Mouse (Mus musculus) lung, embryonic 14.5 days (tissue): ENCODE results near the gene Cda. TPM values are rescaled to one million over a fixed set of nuclear protein-coding genes. Genes with fewer than 3 reads are reported as not detected.
A peak's percentile ranks its signal among the peaks of the same experiment; 100 is the strongest.

Source experiments
- ATAC-seq: fragments of 200-750 bp; cut with Nextera tagmentation; 2 replicates; pipeline ENCODE4 v1.8.0; 2017; ENCODE audit warnings: mild to moderate bottlenecking, moderate TSS enrichment, moderate library complexity; ENCODE audit not compliant: insufficient read depth
- DNase-seq: peaks from one replicate; pipeline ENCODE4 v3.0.0-alpha.2; 2015
- H3K27ac ChIP-seq: fragments of 300-500 bp; sonication (generic); 2 replicates; pipeline ENCODE4 v1.5.1; 2014; ENCODE audit warnings: low read depth, mild to moderate bottlenecking, moderate library complexity
- H3K27me3 ChIP-seq: fragments of 300-500 bp; sonication (generic); 2 replicates; pipeline ENCODE4 v1.6.1; 2014; ENCODE audit warnings: low read length, control low read depth; ENCODE audit not compliant: insufficient read depth
- H3K36me3 ChIP-seq: fragments of 300-500 bp; sonication (generic); 2 replicates; pipeline ENCODE4 v1.6.1; 2014; ENCODE audit warnings: control low read depth; ENCODE audit not compliant: insufficient read depth
- H3K4me1 ChIP-seq: fragments of 300-500 bp; sonication (generic); 2 replicates; pipeline ENCODE4 v1.6.1; 2014; ENCODE audit warnings: antibody characterized with exemption, control low read depth; ENCODE audit not compliant: insufficient read depth
- H3K4me2 ChIP-seq: fragments of 300-500 bp; sonication (generic); 2 replicates; pipeline ENCODE4 v1.6.1; 2014; ENCODE audit warnings: mild to moderate bottlenecking
- H3K4me3 ChIP-seq: fragments of 300-500 bp; sonication (generic); 2 replicates; pipeline ENCODE4 v1.5.1; 2014; ENCODE audit warnings: low read depth, low read length
- H3K9ac ChIP-seq: fragments of 300-500 bp; sonication (generic); 2 replicates; pipeline ENCODE4 v1.6.1; 2014
- H3K9me3 ChIP-seq: fragments of 300-500 bp; sonication (generic); 2 replicates; pipeline ENCODE4 v1.6.1; 2016; ENCODE audit warnings: low read depth, low read length, control low read depth
- CTCF ChIP-seq: IDR thresholded peaks from 2 replicates; pipeline ENCODE4 v1.5.1; 2016; ENCODE audit warnings: antibody characterized with exemption, low read depth
- WGBS: fragments of 180-500 bp; shearing (Covaris S2); extraction: QIAGEN DNeasy Blood & Tissue Kit; methylation state at CpG from one replicate; pipeline ENCODE4 v1.1.7; 2014; 5-methylcytosine and 5-hydroxymethylcytosine counted together
- polyA plus RNA-seq: library from polyadenylated mRNA; unstranded; fragments of >200 nt; fragmentation: Nextera tagmentation; extraction: Ambion mirVana; gene quantifications from 2 replicates; pipeline ENCODE4 v1.2.1, GENCODE M21; 2014

Cda gene
- polyA plus RNA-seq, 1 experiment from 2014 or later: 24.1 TPM

GRCm38 (mm10) chr4:138344891-138345545 is 22.8 kb downstream of the Cda start:
- no peak for TF ChIP-seq CTCF
- Histone ChIP-seq H3K27ac (no peak overlapping the region), H3K9ac (no peak overlapping the region), H3K4me1 (no peaks in the 10 kb centered on the region), H3K4me2 (no peak overlapping the region), H3K36me3 (no peaks in the 10 kb centered on the region), H3K9me3 (no peaks in the 10 kb centered on the region), H3K27me3 (no peaks in the 10 kb centered on the region), H3K4me3 (no peak overlapping the region)
- WGBS: 71% methylated on average over 9 of the region's 9 CpGs
- DNase-seq (peak; percentile 55), ATAC-seq (no peak)

- Histone ChIP-seq H3K4me1 (no peaks in the 10 kb centered on the region), H3K27ac (no peak overlapping the region), H3K9ac (no peak overlapping the region), H3K4me2 (no peak overlapping the region), H3K4me3 (no peak overlapping the region), H3K36me3 (no peaks in the 10 kb centered on the region), H3K27me3 (no peaks in the 10 kb centered on the region), H3K9me3 (no peaks in the 10 kb centered on the region)
- DNase-seq (peak; percentile 23), ATAC-seq (no peak)
- WGBS: 57% methylated on average over 10 of the region's 10 CpGs
- no peak for TF ChIP-seq CTCF
These were observed 24.4 kb downstream of the Cda start for GRCm38 (mm10) chr4:138343341-138343837.

- DNase-seq: peak; percentile 19
- ATAC-seq: no peak
These were observed 25.0 kb downstream of the Cda start for GRCm38 (mm10) chr4:138342778-138343177.

GRCm38 (mm10) chr4:138342048-138342447 is 25.7 kb downstream of the Cda start:
- H3K4me3 ChIP-seq: no peak overlapping the region
- no peak overlapping the region for H3K4me2 ChIP-seq
- H3K27me3 ChIP-seq: no peaks in the 10 kb centered on the region
- WGBS: 75% methylated on average over 7 of the region's 7 CpGs
- ATAC-seq (no peak), DNase-seq (no peak)
- H3K27ac ChIP-seq: no peak overlapping the region
- no peaks in the 10 kb centered on the region for H3K4me1 ChIP-seq
- TF ChIP-seq CTCF: no peak
- no peaks in the 10 kb centered on the region for H3K36me3 ChIP-seq
- no peak overlapping the region for H3K9ac ChIP-seq
- H3K9me3 ChIP-seq: no peaks in the 10 kb centered on the region

More at GRCm38 (mm10) chr4:138342778-138343177, 25.0 kb downstream of the Cda start:
- 60% methylated on average over 6 of the region's 6 CpGs for WGBS
- H3K36me3 ChIP-seq: no peaks in the 10 kb centered on the region
- no peak for TF ChIP-seq CTCF
- no peaks in the 10 kb centered on the region for H3K27me3 ChIP-seq
- H3K9me3 ChIP-seq: no peaks in the 10 kb centered on the region
- no peak overlapping the region for H3K4me3 ChIP-seq
- no peak overlapping the region; the same call in 1 of the 2 replicates for H3K9ac ChIP-seq
- no peak overlapping the region for H3K27ac ChIP-seq
- no peaks in the 10 kb centered on the region for H3K4me1 ChIP-seq
- no peak overlapping the region for H3K4me2 ChIP-seq

GRCm38 (mm10) chr4:138341393-138341792 is 26.4 kb downstream of the Cda start:
- Histone ChIP-seq H3K27ac (no peak overlapping the region), H3K4me1 (no peaks in the 10 kb centered on the region), H3K36me3 (no peaks in the 10 kb centered on the region), H3K27me3 (no peaks in the 10 kb centered on the region), H3K4me3 (no peak overlapping the region), H3K4me2 (no peak overlapping the region), H3K9me3 (no peaks in the 10 kb centered on the region), H3K9ac (no peak overlapping the region)
- ATAC-seq: no peak
- WGBS: 59% methylated on average over 8 of the region's 8 CpGs
- DNase-seq: no peak
- TF ChIP-seq CTCF: no peak

- H3K27ac ChIP-seq: no peak overlapping the region
- H3K27me3 ChIP-seq: no peaks in the 10 kb centered on the region
- peak; percentile 62 for DNase-seq
- WGBS: 34% methylated on average over 4 of the region's 4 CpGs
- H3K4me1 ChIP-seq: no peaks in the 10 kb centered on the region
- ATAC-seq: no peak
- H3K4me3 ChIP-seq: no peak overlapping the region
- H3K4me2 ChIP-seq: no peak overlapping the region
- H3K36me3 ChIP-seq: no peaks in the 10 kb centered on the region
- H3K9ac ChIP-seq: no peak overlapping the region
- H3K9me3 ChIP-seq: no peaks in the 10 kb centered on the region
- TF ChIP-seq CTCF: peak; percentile 72
These were observed 27.8 kb downstream of the Cda start for GRCm38 (mm10) chr4:138339963-138340362.

GRCm38 (mm10) chr4:138337341-138337740 is 30.5 kb downstream of the Cda start:
- DNase-seq (no peak), ATAC-seq (no peak)
- 53% methylated on average over 9 of the region's 9 CpGs for WGBS
- H3K9me3 ChIP-seq: no peaks in the 10 kb centered on the region
- H3K27ac ChIP-seq: no peak overlapping the region
- no peak for TF ChIP-seq CTCF
- no peak overlapping the region for H3K9ac ChIP-seq
- no peak overlapping the region for H3K4me2 ChIP-seq
- H3K36me3 ChIP-seq: no peaks in the 10 kb centered on the region
- H3K27me3 ChIP-seq: no peaks in the 10 kb centered on the region
- H3K4me3 ChIP-seq: no peak overlapping the region
- no peaks in the 10 kb centered on the region for H3K4me1 ChIP-seq

GRCm38 (mm10) chr4:138336876-138337275 is 30.9 kb downstream of the Cda start:
- H3K27ac ChIP-seq: no peak overlapping the region
- no peaks in the 10 kb centered on the region for H3K36me3 ChIP-seq
- no peak for ATAC-seq
- no peak overlapping the region for H3K4me2 ChIP-seq
- H3K9ac ChIP-seq: no peak overlapping the region
- H3K4me3 ChIP-seq: no peak overlapping the region
- no peak for TF ChIP-seq CTCF
- H3K27me3 ChIP-seq: no peaks in the 10 kb centered on the region
- DNase-seq: no peak
- H3K9me3 ChIP-seq: no peaks in the 10 kb centered on the region
- no peaks in the 10 kb centered on the region for H3K4me1 ChIP-seq
- WGBS: 53% methylated on average over 5 of the region's 5 CpGs
